Mouse (Mus musculus): ENCODE measurements at regions not wholly inside any gene's neighbourhood (a gene's known extent, or its start where the extent isn't known, plus 50 kb on each side); places are given as distances from the start of the nearest gene placed in this dataset.

GRCm38 (mm10) chr3:118511969-118512368 lies 50.0 kb upstream of the Dpyd start:
- DNase-seq (ENCODE audit: low spot score in 2 of 2) = no peak
- no peak for TF ChIP-seq CTCF (conservative IDR thresholded peaks at IDR 0.05)
- Histone ChIP-seq H3K27ac (peak overlapping the region; percentile 77), H3K4me3 (no peak overlapping the region)

Small RNAs in the stretch of these regions (microRNA-seq; reads per million reads assigned to microRNA genes)
- gene Gm24155 = 0 to 0.64 reads per million in 2 experiments
- 9,108 to 13,275 reads per million in 2 experiments for gene Mir137
